Mouse (Mus musculus) hindbrain, embryonic 11.5 days (tissue): Measurements from ENCODE around the gene Qsox2. TPM values are rescaled to one million over a fixed set of nuclear protein-coding genes. Genes with fewer than 3 reads are reported as not detected.
A peak's percentile ranks its signal among the peaks of the same experiment; 100 is the strongest.

Experiments used
- ATAC-seq: fragments of 200-750 bp; cut with Nextera tagmentation; 2 replicates; pipeline ENCODE4 v1.8.0; 2017; ENCODE audit warnings: mild to moderate bottlenecking, moderate TSS enrichment, moderate library complexity; ENCODE audit not compliant: low FRiP score
- DNase-seq: peaks from one replicate; pipeline ENCODE4 v3.0.0-alpha.2; 2015; ENCODE audit warnings: low spot score
- H3K27ac ChIP-seq: fragments of 300-500 bp; sonication (generic); 2 replicates; pipeline ENCODE4 v1.5.1; 2014; ENCODE audit warnings: mild to moderate bottlenecking, low read depth, low read length
- H3K27me3 ChIP-seq: fragments of 300-500 bp; sonication (generic); 2 replicates; pipeline ENCODE4 v1.6.1; 2014; ENCODE audit warnings: mild to moderate bottlenecking, low read length, moderate library complexity, mixed read lengths; ENCODE audit not compliant: control insufficient read depth, insufficient read depth
- H3K36me3 ChIP-seq: fragments of 300-500 bp; sonication (generic); 2 replicates; pipeline ENCODE4 v1.6.1; 2014; ENCODE audit warnings: mild to moderate bottlenecking, low read length, moderate library complexity, mixed read lengths; ENCODE audit not compliant: control insufficient read depth, insufficient read depth
- H3K4me1 ChIP-seq: fragments of 300-500 bp; sonication (generic); replicated peaks from 2 replicates; pipeline ENCODE4 v1.6.1; 2014; ENCODE audit warnings: low read length, mixed read lengths; ENCODE audit not compliant: control insufficient read depth, insufficient read depth
- H3K4me2 ChIP-seq: fragments of 300-500 bp; sonication (generic); replicated peaks from 2 replicates; pipeline ENCODE4 v1.6.1; 2014; ENCODE audit warnings: mild to moderate bottlenecking, low read depth, low read length
- H3K4me3 ChIP-seq: fragments of 300-500 bp; sonication (generic); 2 replicates; pipeline ENCODE4 v1.5.1; 2014; ENCODE audit warnings: low read depth, low read length
- H3K9ac ChIP-seq: fragments of 300-500 bp; sonication (generic); 2 replicates; pipeline ENCODE4 v1.6.1; 2014; ENCODE audit warnings: low read depth, low read length
- H3K9me3 ChIP-seq: fragments of 300-500 bp; sonication (generic); 2 replicates; pipeline ENCODE4 v1.6.1; 2016; ENCODE audit warnings: low read length; ENCODE audit not compliant: control insufficient read depth
- WGBS: fragments of 180-500 bp; shearing (Covaris S2); extraction: QIAGEN DNeasy Blood & Tissue Kit; methylation state at CpG from one replicate; pipeline ENCODE4 v1.1.7; 2014; 5-methylcytosine and 5-hydroxymethylcytosine counted together
- polyA plus RNA-seq: library from polyadenylated mRNA; unstranded; fragments of >200 nt; fragmentation: Nextera tagmentation; extraction: Ambion mirVana; gene quantifications from 2 replicates; pipeline ENCODE4 v1.2.1, GENCODE M21; 2014

Gene Qsox2
- polyA plus RNA-seq = 15.8 and 16.7 TPM in 2 replicates

DNA sequence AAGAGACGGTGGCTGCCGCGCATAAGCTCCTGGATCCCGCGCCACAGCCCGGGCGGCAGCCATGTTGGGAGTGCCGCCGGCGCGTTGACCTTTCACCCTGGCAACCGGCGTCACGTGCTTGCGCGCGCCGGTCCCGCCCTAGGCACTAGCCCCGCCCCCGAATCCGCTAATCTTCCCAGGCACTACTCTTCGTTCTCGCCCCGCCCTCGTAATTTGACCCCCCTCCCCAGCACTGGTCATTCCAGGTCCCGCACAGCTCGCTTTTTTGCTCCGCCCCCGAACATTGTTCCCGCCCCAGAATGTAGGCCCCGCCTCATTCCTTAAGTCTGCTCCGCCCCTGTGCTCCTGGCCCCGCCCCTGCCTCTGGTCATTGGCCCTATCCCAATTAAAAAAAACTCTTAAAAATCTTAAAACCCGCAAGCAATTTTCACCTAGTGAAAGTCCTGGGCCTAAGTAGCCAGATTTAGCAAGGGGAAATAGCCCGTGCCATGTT, at the start of gene Qsox2:
Gene Qsox2 (minus strand): TSS at position 236 of the 493 bp plus-strand sequence.
- peak within 1 kb of the TSS; percentile 96 for H3K4me3 ChIP-seq
- ATAC-seq (peak; percentile 92), DNase-seq (peak; percentile 96)
- peak within 1 kb of the TSS; percentile 72; the same call in 1 of the 2 replicates for H3K27ac ChIP-seq
- H3K4me1 ChIP-seq = peaks cover 4% of the 10 kb centered on the region; the same call in 1 of the 2 replicates
- H3K36me3 ChIP-seq = no peaks in the 10 kb centered on the region
- H3K27me3 ChIP-seq = no peaks in the 10 kb centered on the region
- peak within 1 kb of the TSS; percentile 84 for H3K4me2 ChIP-seq
- no peaks in the 10 kb centered on the region for H3K9me3 ChIP-seq
- WGBS = 2% methylated on average over 21 of the region's 36 CpGs
- peak within 1 kb of the TSS; percentile 93 for H3K9ac ChIP-seq

DNA sequence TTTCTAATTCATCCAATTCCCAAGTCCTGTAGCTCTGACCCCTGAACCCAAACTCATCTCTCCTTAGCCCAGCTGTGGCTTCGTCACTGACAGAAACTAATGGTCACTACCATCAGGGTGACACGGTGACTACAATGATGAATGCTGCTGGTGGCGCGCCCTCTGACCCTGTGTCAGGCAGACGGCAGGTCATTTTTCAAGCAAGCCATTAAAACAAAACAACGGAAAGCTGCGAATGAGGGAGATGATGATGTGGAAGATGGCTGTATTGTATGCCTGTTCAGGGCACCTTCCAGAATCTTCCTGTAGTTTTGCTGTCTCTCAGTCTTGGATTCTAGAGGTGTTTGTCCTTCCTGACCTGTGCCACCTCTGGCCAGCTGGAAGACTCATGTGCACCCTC, 49.1 kb upstream of the Qsox2 start:
- H3K4me3 ChIP-seq = no peak overlapping the region
- H3K27me3 ChIP-seq = no peaks in the 10 kb centered on the region
- 0 out of 2 replicates have a peak, but pooled peaks cover 2% of the 10 kb centered on the region for H3K4me1 ChIP-seq
- no peak overlapping the region for H3K27ac ChIP-seq
- WGBS = 36% methylated on average over 7 of the region's 7 CpGs
- no peaks in the 10 kb centered on the region for H3K36me3 ChIP-seq
- no peak overlapping the region for H3K4me2 ChIP-seq
- no peak overlapping the region for H3K9ac ChIP-seq
- DNase-seq (peak; percentile 48), ATAC-seq (peak; percentile 66; the same call in 1 of the 2 replicates)
- no peaks in the 10 kb centered on the region for H3K9me3 ChIP-seq

DNA sequence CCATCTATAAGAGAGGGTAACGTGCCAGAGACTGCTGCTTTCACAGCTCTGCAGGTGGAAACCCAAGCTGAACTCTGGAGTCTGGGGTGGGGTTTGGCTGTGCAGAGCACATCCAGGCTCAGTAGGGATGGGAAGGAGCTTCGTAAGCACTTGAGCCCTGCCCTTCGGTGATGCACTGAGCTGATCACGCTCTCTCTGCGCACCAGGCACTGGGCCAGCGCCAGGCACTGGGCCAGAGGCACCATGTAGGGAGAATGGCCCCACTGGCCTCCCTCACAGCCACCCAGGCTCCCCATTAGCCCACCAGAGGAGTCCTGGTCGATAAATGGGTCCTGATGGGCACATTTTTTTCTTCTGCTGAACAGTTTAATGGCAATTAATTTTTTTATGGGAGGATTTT, 48.5 kb upstream of the Qsox2 start:
- H3K9me3 ChIP-seq = no peaks in the 10 kb centered on the region
- 0 out of 2 replicates have a peak, but pooled peaks cover 2% of the 10 kb centered on the region for H3K4me1 ChIP-seq
- ATAC-seq (0 out of 2 replicates have a peak, but pooled peaks have one; percentile 51), DNase-seq (peak; percentile 21)
- WGBS = 50% methylated on average over 7 of the region's 7 CpGs
- no peak overlapping the region for H3K4me3 ChIP-seq
- peak overlapping the region; percentile 61 for H3K27ac ChIP-seq
- no peak overlapping the region for H3K9ac ChIP-seq
- no peaks in the 10 kb centered on the region for H3K36me3 ChIP-seq
- no peaks in the 10 kb centered on the region for H3K27me3 ChIP-seq
- no peak overlapping the region for H3K4me2 ChIP-seq

DNA sequence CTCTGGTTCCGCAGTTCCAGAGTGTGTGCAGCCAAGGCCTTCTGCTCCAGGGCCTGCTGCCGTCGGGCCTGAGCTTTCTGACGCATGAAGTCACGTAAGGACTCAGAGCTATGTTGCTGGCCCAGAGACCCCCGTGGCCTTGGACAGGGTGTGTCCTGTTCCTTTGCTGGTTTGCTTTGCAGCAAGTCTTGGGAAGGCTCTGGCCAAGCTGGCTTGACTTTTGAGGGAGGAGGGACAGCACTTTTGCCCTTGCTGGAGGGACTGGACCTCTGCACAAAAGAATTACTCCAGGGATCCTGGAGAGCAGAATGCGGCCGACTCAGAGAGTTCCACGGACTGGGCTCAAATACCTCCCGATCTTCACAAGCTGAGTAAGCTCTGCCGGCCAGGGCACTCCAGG, 43.3 kb upstream of the Qsox2 start:
- H3K4me3 ChIP-seq = no peak overlapping the region
- H3K27ac ChIP-seq = no peak overlapping the region
- no peak for ATAC-seq
- 74% methylated on average over 11 of the region's 11 CpGs for WGBS
- no peaks in the 10 kb centered on the region for H3K4me1 ChIP-seq
- no peaks in the 10 kb centered on the region for H3K9me3 ChIP-seq
- no peak for DNase-seq
- no peak overlapping the region for H3K9ac ChIP-seq
- no peak overlapping the region for H3K4me2 ChIP-seq
- H3K36me3 ChIP-seq = no peaks in the 10 kb centered on the region
- H3K27me3 ChIP-seq = peaks cover 2% of the 10 kb centered on the region; the same call in 1 of the 2 replicates

DNA sequence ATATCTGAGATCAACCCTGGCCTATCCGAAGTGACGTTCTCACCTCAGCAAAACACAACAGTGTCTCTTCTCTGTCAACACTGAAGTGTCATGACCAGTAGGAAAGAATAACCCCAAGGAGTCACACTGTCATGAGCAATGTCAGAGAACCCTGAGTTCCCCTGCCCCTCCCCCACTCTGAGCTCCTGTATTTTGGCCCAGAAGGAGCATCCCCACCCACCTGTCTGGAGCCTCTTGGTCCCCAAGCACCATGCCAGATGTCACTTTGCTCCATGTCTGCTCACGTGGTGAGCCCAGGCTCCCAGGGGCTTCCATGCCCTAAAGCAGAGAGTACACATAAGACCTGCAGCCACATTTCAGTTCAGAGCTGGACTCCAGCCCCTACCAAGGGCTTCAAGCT, 42.4 kb upstream of the Qsox2 start:
- no peaks in the 10 kb centered on the region for H3K36me3 ChIP-seq

DNA sequence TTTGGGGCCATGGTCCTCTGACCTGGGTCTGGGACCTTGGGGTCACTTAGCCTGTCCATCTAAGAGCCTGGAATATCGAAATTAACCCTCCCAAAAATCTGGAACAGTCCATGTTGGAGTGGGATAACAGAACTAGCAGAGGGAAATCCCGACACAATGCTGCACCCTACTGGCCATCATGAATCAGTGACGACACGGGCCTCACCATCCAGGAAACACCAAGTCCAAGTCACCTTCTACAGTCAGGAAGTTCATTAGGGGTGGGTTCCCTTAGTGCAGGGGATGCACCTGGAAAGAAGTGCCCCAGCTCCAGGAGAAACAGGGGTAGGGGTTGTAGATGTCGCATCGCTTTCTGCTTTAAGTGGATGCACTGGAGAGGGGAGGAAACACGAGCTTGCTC, 36.3 kb upstream of the Qsox2 start:
- no peak overlapping the region for H3K9ac ChIP-seq
- no peak overlapping the region for H3K4me2 ChIP-seq
- no peaks in the 10 kb centered on the region for H3K4me1 ChIP-seq
- no peaks in the 10 kb centered on the region for H3K36me3 ChIP-seq
- H3K4me3 ChIP-seq = no peak overlapping the region
- no peak overlapping the region for H3K27ac ChIP-seq
- 16% methylated on average over 7 of the region's 7 CpGs for WGBS
- DNase-seq (peak; percentile 81), ATAC-seq (peak; percentile 14; the same call in 1 of the 2 replicates)
- H3K9me3 ChIP-seq = no peaks in the 10 kb centered on the region
- H3K27me3 ChIP-seq = no peaks in the 10 kb centered on the region

More for the DNA sequence above, 42.4 kb upstream of the Qsox2 start:
- Histone ChIP-seq H3K4me3 (no peak overlapping the region), H3K9ac (no peak overlapping the region), H3K27me3 (peaks cover 2% of the 10 kb centered on the region; the same call in 1 of the 2 replicates), H3K9me3 (no peaks in the 10 kb centered on the region), H3K27ac (no peak overlapping the region), H3K4me1 (no peaks in the 10 kb centered on the region), H3K4me2 (no peak overlapping the region)
- no peak for DNase-seq
- 85% methylated on average over 3 of the region's 3 CpGs for WGBS
- no peak for ATAC-seq

DNA sequence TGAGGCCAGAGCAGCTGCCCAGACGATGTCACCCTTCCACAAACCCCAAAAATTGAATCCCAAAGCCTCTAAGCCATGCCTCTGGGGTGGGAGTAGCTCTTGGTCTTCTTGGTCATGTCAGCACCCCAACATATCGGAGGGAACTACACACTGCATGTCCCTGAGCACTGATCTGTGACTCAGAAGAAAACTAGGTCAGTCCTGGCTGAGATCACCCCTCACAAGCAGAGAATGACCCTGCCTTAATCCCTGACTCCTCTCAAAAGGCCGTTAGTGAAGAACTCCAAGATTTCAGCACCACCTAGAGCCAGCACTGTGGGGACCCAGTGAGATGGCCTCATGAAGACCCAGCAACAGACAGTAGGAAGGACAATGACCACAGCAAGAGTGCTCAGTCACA, 30.9 kb upstream of the Qsox2 start:
- no peaks in the 10 kb centered on the region for H3K36me3 ChIP-seq
- no peak overlapping the region for H3K4me2 ChIP-seq
- no peak overlapping the region for H3K9ac ChIP-seq
- H3K27me3 ChIP-seq = no peaks in the 10 kb centered on the region
- H3K9me3 ChIP-seq = no peaks in the 10 kb centered on the region
- WGBS = 63% methylated on average over 3 of the region's 3 CpGs
- no peak overlapping the region for H3K4me3 ChIP-seq
- H3K27ac ChIP-seq = no peak overlapping the region
- no peak for DNase-seq
- H3K4me1 ChIP-seq = no peaks in the 10 kb centered on the region
- ATAC-seq = no peak

DNA sequence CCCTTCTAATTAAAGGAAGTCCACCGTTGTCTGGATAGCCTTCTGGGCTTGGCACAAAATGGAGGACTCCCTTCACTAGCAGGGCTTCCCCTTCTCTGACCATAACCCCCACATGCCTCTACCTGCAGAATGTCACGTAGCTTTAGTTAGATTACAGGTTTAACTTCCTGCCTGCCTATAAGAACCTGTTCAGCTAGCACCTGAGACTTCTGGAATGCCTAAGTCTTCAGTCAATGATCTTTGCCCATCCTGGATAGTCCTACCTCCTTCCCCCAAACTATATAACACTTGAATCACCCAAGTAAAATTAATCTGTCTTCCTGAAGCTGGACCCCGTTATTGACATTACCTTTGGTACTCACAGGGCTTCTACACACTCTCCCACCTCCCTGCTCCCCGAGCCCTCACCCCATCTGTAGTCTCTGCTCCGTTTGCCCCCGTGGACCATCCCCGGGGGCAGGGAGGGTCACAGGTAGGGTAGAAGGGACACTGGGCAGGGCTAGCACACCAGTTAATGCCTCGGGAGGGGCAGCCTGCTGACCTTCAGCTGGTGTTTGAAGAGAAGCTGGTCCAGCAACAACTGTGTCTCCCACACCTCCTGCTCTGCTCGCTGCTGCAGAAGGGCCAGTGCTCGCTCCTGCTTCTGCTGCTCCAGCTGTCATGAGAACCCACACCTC, 28.9 kb upstream of the Qsox2 start:
- H3K9me3 ChIP-seq = no peaks in the 10 kb centered on the region
- no peak for ATAC-seq
- no peak overlapping the region for H3K4me2 ChIP-seq
- 80% methylated on average over 10 of the region's 10 CpGs for WGBS
- no peak overlapping the region for H3K4me3 ChIP-seq
- no peak overlapping the region for H3K9ac ChIP-seq
- no peaks in the 10 kb centered on the region for H3K4me1 ChIP-seq
- H3K36me3 ChIP-seq = no peaks in the 10 kb centered on the region
- H3K27ac ChIP-seq = no peak overlapping the region
- H3K27me3 ChIP-seq = no peaks in the 10 kb centered on the region
- no peak for DNase-seq

DNA sequence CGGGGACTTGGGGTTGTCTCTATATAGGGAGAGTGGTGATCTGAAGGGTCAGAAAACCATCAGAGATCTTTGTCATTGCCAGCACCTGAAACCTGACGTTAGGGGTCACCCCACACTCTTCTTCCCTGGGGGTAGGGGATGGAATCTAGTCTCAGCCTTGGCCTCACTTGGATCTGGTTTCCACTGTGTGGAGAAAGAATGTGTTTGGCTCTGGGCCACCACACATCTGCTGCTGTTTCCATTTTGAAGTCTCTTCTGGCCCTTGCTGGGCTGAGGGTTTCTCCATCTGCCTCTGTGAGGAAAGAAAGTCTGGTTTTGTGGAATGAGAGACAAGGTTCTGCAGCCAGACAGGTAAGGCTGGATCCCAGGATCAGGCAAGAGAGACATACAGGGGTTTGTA, 27.8 kb upstream of the Qsox2 start:
- H3K4me1 ChIP-seq = no peaks in the 10 kb centered on the region
- H3K9me3 ChIP-seq = no peaks in the 10 kb centered on the region
- ATAC-seq (no peak), DNase-seq (no peak)
- no peaks in the 10 kb centered on the region for H3K36me3 ChIP-seq
- H3K4me2 ChIP-seq = no peak overlapping the region
- no peak overlapping the region for H3K4me3 ChIP-seq
- H3K27me3 ChIP-seq = no peaks in the 10 kb centered on the region
- 69% methylated on average over 2 of the region's 2 CpGs for WGBS
- H3K9ac ChIP-seq = no peak overlapping the region
- H3K27ac ChIP-seq = no peak overlapping the region
